ENCODE assay signal across 8 mouse cellular contexts in genomic region chr5:22343536-22343842, GRCm38 (mm10). TPM values are rescaled to one million over a fixed set of nuclear protein-coding genes. Genes with fewer than 3 reads are reported as not detected.
DNase-seq lines count a peak whose midpoint lies in the region; ATAC-seq and TF ChIP-seq lines count a peak whose summit lies in the region.

No protein-coding gene starts in this region.

- peak overlapping the region; percentile 77 for H3K9ac ChIP-seq in forebrain, embryonic 13.5 days
- H3K9ac ChIP-seq in liver, adult 2 months (ENCODE audit: low read depth, low read length) = no peak overlapping the region; the same call in 1 of the 2 replicates

- peak overlapping the region; percentile 72 for H3K4me3 ChIP-seq in gastrocnemius, adult 2 months
- peak overlapping the region; percentile 84 for H3K4me3 ChIP-seq in E14TG2a.4 (replicated peaks; ENCODE audit: low read length)
- H3K4me3 ChIP-seq in forebrain, embryonic 13.5 days = peak overlapping the region; percentile 64
- peak overlapping the region; percentile 69; the same call in 1 of the 2 replicates for H3K4me3 ChIP-seq in liver, adult 2 months (ENCODE audit: insufficient read depth, low read depth, low read length)

- H3K27ac ChIP-seq in gastrocnemius, adult 2 months = no peak overlapping the region
- H3K27ac ChIP-seq in forebrain, embryonic 13.5 days = no peak overlapping the region
- no peak overlapping the region for H3K27ac ChIP-seq in liver, adult 2 months (replicated peaks; ENCODE audit: insufficient read depth, low read depth, low read length)

- ATAC-seq in forebrain, embryonic 13.5 days = no peak
- ATAC-seq in frontal cortex, adult (ENCODE audit: low TSS enrichment) = no peak
- ATAC-seq in granulocyte monocyte progenitor cell, adult 5-6 weeks (replicated peaks; ENCODE audit: poor library complexity, severe bottlenecking) = no peak

- peaks cover 78% of the 10 kb centered on the region for H3K27me3 ChIP-seq in E14TG2a.4 (ENCODE audit: insufficient read depth, low read length)
- H3K27me3 ChIP-seq in forebrain, embryonic 13.5 days = peaks cover 68% of the 10 kb centered on the region
- peaks cover 3% of the 10 kb centered on the region; the same call in 1 of the 2 replicates for H3K27me3 ChIP-seq in liver, adult 2 months (ENCODE audit: control insufficient read depth, insufficient read depth, low read length)

- no peaks in the 10 kb centered on the region for H3K9me3 ChIP-seq in E14TG2a.4 (ENCODE audit: low read length)
- H3K9me3 ChIP-seq in forebrain, embryonic 13.5 days (replicated peaks) = no peaks in the 10 kb centered on the region

- no peak for DNase-seq in gastrocnemius, adult 2 months
- DNase-seq in gastrocnemius, postnatal 4 days (ENCODE audit: low spot score in 2 of 2) = no peak
- no peak for DNase-seq in liver, adult 2 months (ENCODE audit: extremely low read depth, low read depth, low spot score)
- DNase-seq in urinary bladder, postnatal 25 days (ENCODE audit: low spot score) = no peak

- H3K36me3 ChIP-seq in E14TG2a.4 (ENCODE audit: insufficient read depth, low read length) = no peaks in the 10 kb centered on the region
- H3K36me3 ChIP-seq in forebrain, embryonic 13.5 days (ENCODE audit: poor library complexity, severe bottlenecking) = no peaks in the 10 kb centered on the region
- H3K36me3 ChIP-seq in liver, adult 2 months (ENCODE audit: control insufficient read depth, insufficient read depth, low read length) = no peaks in the 10 kb centered on the region

- TF ChIP-seq CTCF in gastrocnemius, adult 2 months (IDR thresholded peaks at IDR 0.05) = no peak
- no peak for TF ChIP-seq CTCF in E14TG2a.4 (conservative IDR thresholded peaks at IDR 0.05; ENCODE audit: low read length)
- TF ChIP-seq CTCF in liver, adult 2 months (IDR thresholded peaks at IDR 0.05; ENCODE audit: low read depth, low read length) = no peak

- H3K79me2 ChIP-seq in liver, adult 2 months (ENCODE audit: control insufficient read depth, insufficient read depth, low read length) = no peaks in the 10 kb centered on the region

- TF ChIP-seq POLR2A in liver, adult 2 months (IDR thresholded peaks at IDR 0.05; ENCODE audit: extremely low read depth, insufficient read depth, low read length) = no peak

- peak overlapping the region; percentile 93 for H3K4me2 ChIP-seq in forebrain, embryonic 13.5 days

- intact Hi-C loops in gastrocnemius, adult 2 months (cut with DNase I) = no loop called here

- 2% methylated on average over 10 of the region's 10 CpGs for WGBS in forebrain, embryonic 13.5 days
- WGBS in liver, adult 2 months = 5% methylated on average over 10 of the region's 10 CpGs

- peaks cover 15% of the 10 kb centered on the region; the same call in 1 of the 2 replicates for H3K4me1 ChIP-seq in E14TG2a.4 (replicated peaks; ENCODE audit: low read depth, low read length)
- peaks cover 22% of the 10 kb centered on the region for H3K4me1 ChIP-seq in forebrain, embryonic 13.5 days
- H3K4me1 ChIP-seq in liver, adult 2 months (ENCODE audit: control insufficient read depth, insufficient read depth, low read length) = peaks cover 7% of the 10 kb centered on the region

RNA-seq across cellular contexts. Expression of gene Reln, which starts 1.0 kb away (rescaled TPM):
- total RNA-seq in gastrocnemius, adult 2 months (2021) = 1 to 10 TPM; 1.8 to 2.8 TPM
- 10 to 100 TPM; 11.0 to 13.5 TPM for total RNA-seq in gastrocnemius, postnatal 4 days (2021)
- 33.6 and 36.4 TPM in 2 replicates for polyA plus RNA-seq in forebrain, embryonic 13.5 days (2015; fragmentation: Nextera tagmentation; extraction: Ambion mirVana)
- 78.3 and 86.2 TPM in 2 replicates for total RNA-seq in liver, adult 2 months (2014; rRNA removed)
- polyA plus RNA-seq in liver, adult 2 months (2012; rRNA removed) = 31.7 and 40.5 TPM in 2 replicates
- not detected in 2 replicates for total RNA-seq in granulocyte monocyte progenitor cell, adult 5-6 weeks (2014; fragmentation: Nextera tagmentation)
- not detected in 2 replicates for total RNA-seq in granulocyte monocyte progenitor cell, adult 5-6 weeks (2017)
